Mouse (Mus musculus) kidney, postnatal 4 days (tissue): ENCODE data around the gene Vwa3a.

Experiments
- DNase-seq, 2 experiments: peaks; one replicate each; pipeline ENCODE4 v3.0.0; 2021; ENCODE audit warnings: mixed read lengths in 2 of 2

The Vwa3a gene

DNA sequence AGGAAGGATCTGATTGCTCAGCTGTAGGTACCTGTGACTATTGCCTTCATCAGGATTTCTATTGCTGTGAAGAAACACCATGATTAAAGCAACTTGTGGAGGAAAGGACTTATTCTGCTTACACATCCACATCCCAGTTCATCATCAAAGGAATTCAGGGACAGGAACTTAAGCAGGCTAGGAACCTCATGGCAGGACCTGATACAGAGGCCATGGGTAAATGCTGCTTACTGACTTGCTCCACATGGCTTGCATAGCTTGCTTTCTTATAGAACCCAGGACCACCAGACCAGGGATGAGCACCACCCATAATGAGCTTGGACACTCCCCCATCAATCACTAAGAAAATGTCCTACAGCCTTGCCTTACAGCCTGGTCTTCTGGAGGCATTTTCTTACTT, 9.4 kb downstream of the Vwa3a start:
- DNase-seq: no peak

DNA sequence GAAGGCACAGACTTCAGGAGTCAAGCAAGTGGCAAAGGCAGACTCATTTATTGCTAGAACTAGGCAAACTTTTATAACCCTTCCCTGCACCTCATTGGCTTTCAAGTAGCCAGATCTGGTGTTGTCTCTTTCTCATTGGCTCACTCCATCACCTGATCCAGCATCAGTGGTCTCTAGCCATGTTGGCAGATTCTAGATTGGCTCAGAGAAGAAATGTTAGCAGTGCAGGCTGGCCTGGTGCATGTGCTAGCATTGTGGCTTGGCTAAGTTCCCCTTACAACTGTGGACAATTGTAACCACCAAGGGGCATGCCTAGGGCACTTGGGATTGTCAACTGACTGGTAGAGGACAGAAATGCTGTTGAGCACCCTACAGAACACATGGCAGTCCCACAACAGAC, 12.2 kb downstream of the Vwa3a start:
- no peak for DNase-seq

DNA sequence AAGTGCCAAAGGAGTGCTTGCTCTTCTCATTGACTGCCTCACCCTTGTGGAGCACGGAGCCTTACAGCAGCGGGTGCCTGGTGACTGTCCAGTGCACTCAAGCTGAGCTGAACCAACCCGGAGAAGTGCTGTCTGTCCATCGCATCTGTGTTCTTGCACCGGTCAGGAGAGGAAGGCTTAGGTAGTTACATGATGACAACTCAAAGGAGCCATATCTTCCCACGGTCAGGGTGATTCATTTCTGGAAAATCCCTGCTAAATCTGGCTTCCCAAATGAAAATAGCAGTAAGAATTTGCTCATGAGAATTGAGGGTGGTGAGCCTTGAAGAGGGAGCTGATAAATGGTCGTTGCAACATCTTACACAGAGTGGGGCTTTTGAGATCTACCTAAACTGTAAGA, 12.8 kb downstream of the Vwa3a start:
- no peak for DNase-seq

DNA sequence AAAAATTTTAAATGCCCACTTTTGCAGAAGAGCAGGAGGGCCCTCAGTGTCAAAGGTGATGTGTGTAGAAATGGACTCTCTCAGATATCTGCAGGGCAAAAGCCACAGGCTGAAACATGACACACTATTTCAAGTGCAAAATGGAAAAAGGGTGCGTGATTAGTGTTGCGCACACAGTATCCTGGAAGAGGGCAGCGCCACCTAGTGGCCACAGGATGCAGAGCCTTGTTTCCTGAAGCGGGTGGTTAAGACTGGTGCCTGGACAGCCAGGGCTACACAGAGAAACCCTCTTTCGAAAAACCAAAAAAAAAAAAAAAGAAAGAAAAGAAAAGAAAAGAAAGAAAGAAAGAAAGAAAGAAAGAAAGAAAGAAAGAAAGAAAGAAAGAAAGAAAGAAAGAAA, 15.6 kb downstream of the Vwa3a start:
- peak; percentile 90 to 91 for DNase-seq

DNA sequence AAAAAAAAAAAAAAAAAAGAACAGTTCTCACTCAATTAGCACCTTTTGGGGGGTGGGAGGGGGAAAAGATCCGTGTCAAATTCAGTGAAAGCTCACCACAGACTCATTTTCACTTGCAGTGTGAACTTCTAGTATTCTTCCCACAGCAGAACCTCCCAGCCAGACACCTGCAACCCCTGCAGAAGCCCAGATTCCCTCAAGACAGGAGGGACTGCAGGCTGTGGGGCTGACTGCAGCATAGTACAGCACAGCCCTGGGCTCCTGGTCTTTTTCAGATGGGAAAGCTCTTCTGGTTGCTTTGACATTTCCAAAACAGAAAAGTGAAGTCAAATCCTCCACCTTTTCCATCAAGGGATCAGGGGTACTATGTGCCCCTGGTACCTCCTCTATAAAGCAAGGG, 28.3 kb downstream of the Vwa3a start:
- DNase-seq: no peak

DNA sequence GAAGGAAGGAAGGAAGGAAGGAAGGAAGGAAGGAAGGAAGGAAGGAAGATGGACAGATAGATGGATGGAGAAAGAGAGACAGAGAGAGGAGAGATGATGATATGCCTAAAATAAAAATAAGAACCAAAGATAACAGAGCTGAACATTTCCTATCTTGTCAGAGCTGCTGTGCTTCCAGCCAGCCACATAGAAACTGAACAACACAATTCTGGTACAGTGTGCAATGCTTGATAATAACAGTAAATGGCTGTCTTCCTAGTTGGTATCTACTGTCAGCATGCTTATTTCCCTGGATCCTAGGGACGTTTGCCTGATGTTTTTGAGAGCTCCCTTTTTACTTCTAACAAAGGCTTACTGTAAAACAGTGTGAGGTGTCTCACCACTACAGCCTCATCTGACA, 32.3 kb downstream of the Vwa3a start:
- DNase-seq: no peak

DNA sequence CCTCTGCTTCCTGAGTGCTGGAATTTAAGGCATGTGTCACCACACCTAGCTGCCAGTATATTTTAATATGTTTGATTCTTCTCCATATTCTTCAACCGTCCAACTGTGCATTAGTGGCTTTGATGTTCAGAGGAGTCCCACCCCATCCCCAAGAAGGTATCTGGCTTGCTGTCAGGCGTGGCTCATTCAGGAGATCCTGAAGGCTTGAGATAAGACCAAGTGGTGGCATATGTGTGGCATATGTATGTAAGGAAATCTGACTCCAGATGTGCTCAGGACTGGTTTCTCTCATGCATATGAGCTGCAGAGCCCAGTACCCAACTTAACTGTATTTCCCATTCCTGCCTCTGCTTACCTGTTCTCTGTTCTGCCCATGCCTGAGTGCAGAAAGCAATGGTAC, 38.9 kb downstream of the Vwa3a start:
- DNase-seq: no peak

DNA sequence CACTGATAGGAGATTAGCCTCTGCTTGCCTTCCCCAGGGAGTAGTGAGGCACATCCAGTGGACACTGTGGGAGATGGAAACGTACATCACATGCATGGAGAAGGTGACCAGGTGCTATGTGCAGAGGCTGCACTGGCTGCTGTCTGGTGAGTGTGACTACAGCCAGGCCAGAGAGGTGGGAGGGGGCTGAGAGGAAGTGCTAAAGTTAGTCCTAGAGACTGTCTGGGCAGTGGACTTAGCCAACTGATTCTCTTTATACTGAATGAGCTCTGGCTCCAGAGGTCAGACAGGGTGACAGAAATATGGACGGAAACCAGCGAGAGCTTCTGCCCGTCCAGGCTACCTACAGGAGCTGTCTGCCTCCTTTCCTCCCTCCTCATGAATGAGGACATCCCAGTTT, 56.4 kb downstream of the Vwa3a start:
- no peak for DNase-seq

DNA sequence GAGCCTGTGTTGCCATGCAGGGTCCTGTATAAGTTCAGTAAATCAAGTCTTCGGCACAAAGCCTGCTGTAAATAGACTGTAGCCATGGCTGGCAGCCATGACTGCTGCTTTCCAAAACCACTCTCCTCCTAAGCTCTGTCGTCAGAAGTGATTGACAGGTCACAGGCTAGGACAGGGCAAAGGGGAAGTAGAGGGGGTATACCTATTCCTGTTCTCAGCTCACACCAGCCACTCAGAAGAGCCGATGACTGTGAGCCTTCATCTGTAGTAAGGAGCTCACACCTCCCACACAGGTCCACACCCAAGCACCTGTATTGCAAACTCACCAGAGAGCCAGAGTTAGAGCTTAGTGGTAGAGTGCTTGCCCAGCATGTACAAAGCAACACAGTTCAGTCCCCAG, 57.3 kb downstream of the Vwa3a start:
- DNase-seq: no peak

DNA sequence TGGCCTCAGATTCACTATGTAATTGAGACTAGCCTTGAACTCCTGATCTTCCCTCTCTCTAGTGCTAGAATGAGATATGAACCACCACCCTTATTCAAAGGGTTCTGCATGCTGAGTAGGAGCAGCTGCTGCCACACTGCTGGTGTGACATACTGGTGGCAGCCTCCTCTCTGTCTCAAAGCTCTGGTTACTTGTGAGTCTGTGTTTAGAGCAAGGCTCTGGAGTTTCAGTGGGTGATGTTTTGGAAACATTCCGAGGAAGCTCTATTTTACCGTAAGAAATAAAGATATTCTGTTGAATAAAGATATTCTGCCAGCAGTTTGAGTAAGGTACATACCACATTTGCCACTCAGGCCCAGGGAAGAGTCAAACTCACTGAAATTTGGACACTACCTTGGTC, 64.2 kb downstream of the Vwa3a start:
- DNase-seq: no peak

DNA sequence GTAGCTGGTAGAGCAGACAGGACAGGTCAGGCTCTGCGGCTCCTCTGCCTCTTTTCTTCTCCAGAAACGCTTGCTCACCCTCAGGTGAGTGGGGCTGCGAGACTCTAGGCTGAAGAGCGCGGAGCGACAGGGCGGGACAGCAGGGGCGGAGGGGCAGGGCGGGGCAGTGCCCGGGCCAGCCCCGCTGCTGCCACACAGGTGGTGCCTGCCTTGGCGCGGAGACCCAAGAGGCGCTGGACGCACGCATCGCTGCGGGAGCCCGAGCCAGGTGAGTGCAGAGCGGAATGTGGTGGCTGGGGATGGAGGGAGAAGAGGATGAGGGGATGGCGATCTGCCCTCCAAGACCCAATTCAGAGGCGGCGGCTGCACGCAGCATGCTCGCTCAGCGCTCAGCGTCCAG, 70.6 kb downstream of the Vwa3a start:
- DNase-seq: peak; percentile 20 to 43

DNA sequence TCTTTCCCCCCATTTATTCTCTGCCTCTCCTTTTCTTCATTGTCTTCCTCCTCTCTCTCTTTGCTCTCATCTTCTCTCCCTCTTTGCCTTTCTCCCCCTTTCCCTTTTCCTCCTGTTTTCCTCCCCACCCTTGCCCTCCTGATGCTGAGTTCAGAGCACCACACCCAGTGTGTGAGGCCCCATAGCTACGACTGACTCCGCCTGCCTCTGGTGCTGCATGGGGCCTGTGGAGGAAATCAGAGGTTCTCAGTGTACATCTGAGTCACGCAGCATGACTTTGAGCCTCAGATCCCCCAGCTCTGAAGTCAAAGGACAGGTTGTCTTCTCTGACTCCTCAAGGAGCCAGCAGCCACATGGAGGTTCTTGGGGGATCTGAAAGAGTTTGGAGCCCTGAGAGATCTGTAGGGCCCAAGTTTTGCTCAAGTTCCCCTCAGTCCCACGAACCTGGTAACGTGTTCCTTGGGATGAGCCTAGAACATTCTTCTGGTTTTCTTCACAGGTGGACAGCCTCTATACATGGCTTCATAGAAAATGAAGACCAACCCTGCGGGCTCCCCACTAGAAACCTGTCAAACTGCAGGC, 72.8 kb downstream of the Vwa3a start, which contains the start of gene Gm5737:
Gene Gm5737, plus strand, starts transcription at position 532 of the 582 bp plus-strand sequence.
- DNase-seq: no peak

DNA sequence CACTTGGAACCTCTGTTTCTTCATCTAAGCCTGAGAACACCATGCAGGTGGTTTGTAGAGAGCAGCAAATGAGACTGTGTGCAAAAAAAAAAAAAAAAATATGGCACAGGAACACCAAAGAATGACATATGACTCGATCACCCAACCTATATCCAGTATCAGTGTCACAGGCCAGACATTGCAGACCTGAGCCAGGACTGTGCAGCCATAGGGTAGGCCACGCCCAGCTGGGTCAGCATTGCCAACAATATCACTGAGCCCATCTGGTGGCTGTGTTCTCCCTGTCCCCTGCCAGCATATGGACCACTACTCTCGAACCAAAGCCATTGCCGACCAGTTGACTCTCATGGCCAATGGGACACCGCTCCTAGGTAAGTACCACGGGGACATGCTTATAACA, 78.4 kb downstream of the Vwa3a start:
- DNase-seq: no peak

DNA sequence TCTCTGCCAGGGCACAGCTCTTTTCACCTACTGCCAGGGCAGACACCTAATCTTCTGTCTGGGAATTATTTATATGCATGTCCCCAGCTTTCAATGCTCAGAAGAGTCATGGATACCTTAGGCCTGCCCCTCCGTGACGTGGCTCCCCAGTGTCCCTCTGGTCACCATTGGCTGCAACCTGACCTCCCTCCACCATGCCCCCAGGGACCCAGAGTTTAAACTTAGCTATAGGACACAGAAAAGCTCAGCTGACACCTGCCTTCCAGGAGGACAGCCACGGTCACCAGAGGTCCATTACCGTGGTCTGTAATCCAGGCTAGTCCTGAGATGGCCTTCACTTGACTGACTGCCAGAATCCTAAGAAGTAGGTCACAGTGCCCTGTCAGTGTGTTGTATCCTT, 80.3 kb downstream of the Vwa3a start:
- DNase-seq: no peak

DNA sequence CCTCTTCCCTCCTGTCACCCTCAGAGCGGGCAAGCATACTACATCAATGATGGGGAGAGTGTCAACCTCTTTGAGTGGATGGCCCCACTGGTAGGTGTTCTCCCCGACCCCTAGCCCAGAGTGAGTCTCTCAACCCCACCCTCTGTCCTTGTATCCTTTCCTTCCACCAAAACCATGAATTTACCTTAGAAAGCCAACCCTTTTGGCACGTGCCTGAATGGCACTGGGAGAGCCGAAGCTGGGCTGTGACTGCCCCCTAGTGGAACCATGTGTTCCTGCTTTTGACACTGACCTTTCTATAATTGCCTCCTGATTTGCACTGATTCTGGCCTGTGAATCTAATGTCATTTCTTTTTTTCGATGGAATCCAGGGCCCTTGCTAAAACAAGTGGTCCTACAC, 84.1 kb downstream of the Vwa3a start:
- DNase-seq: peak; percentile 79 to 83

DNA sequence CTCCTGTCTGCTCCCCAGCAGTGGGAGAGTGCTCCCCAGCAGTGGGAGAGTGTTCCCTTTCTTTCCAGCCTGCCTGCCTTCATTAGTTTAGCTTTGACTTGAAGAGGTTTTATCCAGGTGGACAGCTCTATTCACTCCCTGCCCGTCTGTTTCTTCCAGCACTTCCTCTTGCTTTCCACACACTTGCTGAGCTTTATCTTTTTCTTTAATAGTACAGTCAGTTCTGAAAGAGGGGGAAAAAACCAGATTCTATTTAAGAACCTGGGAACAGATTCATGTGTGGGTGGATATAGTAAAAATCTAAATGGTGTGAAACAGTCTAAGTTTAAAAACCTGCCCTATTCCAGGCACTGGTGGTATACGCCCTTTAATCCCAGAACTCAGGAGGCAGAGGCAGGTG, 86.0 kb downstream of the Vwa3a start:
- no peak for DNase-seq

DNA sequence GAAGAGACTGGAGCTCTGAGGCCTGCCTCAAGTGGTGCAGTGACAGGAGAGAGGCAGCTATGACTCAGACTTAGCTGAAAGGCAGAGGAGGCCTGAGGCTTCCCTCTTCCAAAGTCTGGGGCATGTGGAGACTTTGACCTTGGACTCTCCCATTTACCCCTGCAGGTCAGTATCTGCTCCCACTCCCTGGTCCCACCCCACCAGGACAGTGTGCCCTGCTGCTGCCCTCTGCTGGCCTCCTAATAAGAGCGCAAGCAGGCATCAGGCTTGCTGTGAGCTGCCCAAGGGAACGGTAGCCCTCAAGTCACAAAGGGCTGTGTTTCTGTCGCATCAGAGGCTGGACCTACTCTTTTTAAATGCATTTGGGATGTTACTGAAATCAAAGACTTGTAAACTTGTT, 87.3 kb downstream of the Vwa3a start:
- DNase-seq: peak; percentile 74 to 75

DNA sequence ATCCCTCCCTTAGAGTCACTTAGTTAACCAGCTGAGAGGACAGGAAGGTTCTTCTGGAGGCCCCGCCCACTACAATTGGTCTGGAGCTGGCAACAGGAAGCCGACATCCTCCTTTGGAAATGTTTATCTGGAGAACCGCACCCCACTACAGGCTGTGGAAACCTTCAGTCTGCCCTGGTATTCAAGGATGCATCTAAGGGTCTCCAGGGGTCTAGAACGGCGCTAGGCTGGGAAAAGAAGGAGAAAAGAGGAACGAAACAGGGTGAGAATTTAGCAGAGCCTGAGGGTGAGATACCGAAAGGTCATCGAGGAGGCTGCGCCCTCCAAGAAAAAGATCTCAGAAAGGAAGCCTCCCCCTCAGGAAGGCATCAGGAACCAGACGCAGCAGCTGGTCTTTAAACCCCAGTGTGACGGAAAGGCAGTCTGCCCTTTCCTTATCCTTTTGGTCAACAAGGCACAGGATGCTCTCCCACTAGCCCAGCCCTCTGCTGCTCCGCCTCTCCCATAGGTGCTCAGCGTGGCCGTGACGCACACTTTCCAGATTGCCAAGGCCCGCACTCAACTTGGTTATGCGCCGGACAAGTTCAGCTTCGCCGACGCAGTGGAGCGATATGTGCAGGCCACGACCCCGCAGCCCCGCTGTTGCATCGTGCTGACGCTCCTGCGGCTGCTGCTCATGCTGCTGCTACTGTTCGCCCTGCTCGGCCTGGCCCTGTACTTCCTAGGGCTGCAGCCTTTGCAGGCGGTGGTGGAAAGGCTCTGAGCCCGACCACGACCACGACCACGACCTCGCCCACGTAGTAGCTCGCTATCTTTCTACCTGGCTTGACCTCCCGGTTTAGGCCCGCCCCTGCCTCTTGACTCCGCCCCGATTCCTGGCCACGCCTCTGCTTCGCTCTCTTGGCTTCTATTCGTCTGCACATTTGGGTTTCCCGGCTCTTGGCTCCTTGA, 91.6 kb downstream of the Vwa3a start:
- DNase-seq: peak; percentile 80 to 84

DNA sequence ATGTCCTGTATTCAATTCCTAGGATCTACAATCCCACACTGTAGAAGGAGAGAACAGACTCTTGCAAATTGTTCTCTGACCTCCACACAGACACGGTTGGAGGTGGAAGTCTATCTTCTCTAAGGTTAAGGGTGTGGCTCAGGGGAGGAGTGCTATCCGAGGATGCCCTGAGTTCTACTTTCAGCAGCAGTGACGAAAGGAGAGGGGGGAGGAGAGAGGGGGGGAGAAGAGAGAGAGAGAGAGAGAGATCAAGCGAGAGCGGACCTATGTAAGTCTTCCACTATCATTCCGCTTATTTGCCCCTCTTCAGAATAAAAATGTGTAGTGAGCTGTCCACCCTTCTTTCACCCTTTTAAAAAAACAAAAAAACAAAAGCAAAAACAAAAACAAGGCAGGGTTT, 95.3 kb downstream of the Vwa3a start:
- no peak for DNase-seq

DNA sequence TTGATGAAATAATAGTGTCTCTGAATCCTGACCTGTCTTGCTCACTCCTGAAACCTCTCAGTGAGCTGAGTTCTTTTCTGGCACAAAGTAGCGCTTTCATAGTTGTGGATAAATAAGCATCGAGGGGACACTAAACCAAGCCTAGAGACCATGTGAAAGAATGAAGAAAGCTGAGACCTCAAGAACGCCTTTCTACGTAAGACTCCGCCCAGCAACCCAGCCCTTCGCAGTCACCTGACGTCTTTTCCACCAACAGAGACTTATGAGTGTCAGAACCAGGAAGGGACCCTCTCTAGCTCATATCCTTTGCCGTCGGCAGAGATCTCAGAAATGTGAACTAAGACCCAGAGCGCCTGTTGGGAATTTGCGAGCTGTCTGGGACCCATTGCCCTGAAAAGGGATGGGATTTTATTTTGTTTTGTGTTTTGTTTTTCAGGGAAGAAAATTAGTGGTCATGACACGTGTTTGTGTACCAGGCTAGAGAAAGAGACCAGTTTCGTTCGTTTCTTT, 95.8 kb downstream of the Vwa3a start:
- peak; percentile 73 to 82 for DNase-seq

DNA sequence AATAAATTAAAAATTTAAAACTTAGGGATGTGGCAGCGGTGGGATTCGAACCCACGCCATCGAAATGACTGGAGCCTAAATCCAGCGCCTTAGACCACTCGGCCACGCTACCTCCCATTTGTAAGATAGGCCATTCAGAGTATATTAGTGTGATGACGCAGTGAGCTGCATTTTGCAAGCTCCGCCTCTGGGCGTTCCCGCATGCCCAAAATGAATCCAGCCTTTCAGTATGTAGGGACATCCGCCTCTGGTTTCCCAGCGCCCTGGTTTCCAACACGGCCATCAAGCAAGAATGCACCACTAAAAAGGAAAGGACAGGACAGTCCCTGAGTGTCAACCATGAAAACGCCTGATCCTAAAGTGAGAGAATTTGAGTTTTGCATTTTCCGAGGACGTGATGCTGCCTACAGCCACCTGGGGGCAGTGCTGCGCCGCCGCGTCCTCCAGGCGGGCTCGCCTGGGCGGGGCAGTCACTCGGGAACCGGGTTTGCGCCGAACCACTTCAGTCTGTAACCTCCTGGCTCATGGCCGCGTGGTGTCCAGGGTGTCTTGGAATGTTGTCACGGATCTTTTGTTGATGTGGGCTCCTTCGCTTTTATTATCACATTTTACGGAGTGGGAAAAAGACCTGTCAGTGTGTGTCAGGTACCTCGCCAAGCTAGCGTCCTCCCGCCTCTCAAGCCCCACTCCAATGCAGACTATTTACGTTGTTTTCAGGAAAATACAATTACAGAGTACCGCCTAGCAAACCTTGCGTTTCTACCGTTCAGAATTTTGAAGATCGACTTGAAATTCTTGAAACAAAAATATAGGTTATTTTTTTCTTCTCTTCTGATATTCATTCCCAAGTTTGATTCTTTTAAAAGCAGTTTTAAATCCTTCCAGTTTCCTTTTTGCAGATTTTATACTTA, 96.6 kb downstream of the Vwa3a start:
- peak; percentile 95 to 96 for DNase-seq

DNA sequence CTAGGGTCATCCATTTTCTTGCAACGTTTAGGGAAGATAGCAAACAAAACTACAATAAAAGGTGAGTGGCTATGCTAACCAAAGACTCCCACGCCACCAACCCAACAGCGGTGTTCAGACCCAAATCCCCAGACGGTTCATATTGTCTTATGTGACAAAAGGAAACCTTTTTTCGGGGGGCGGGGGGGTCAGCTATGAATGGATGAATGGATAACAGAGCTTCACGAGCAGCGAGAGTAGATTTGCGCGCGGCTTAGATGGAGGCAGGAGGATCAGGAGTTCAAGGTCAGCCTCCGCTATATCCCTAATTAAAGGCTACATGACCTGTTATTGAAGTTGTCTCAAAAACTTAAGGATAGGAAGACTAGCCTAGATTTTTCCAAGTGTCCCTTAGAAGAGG, 97.2 kb downstream of the Vwa3a start:
- peak; percentile 36 to 54 for DNase-seq
